Mouse (Mus musculus) gonadal fat pad, adult 2 months (tissue): ENCODE results near the gene Orc4. TPM values are rescaled to one million over a fixed set of nuclear protein-coding genes. Genes with fewer than 3 reads are reported as not detected.
"Not testable (repeated sequence)": the region's sequence is repeated elsewhere in the genome, so short reads cannot be mapped to it uniquely, and the experiment has no call there.

ENCODE experiments used
- DNase-seq: peaks from one replicate; pipeline ENCODE4 v3.0.0-alpha.2; 2012; ENCODE audit warnings: low read depth
- polyA plus RNA-seq: library from polyadenylated mRNA; depleted of rRNA; stranded (reverse); fragments of >200 nt; gene quantifications from 2 replicates; pipeline ENCODE4 v1.2.3, GENCODE M21; 2012; rRNA removed

The Orc4 gene
- polyA plus RNA-seq = 26.5 and 27.0 TPM in 2 replicates

- DNase-seq = no peak
Observed at GRCm38 (mm10) chr2:48950252-48950315, at the start of gene Orc4. TSS of gene Orc4 (minus strand) at chr2:48950277.

GRCm38 (mm10) chr2:48990322-48990721, 40.2 kb upstream of the Orc4 start:
- DNase-seq = no peak

- DNase-seq = no peak
Observed at GRCm38 (mm10) chr2:48978920-48979319, 28.8 kb upstream of the Orc4 start.

- no peak for DNase-seq
Observed at GRCm38 (mm10) chr2:48956591-48956990, 6.5 kb upstream of the Orc4 start.

GRCm38 (mm10) chr2:48950316-48950880, 321 bp upstream of the Orc4 start:
- no peak for DNase-seq

GRCm38 (mm10) chr2:48949743-48950251, 280 bp downstream of the Orc4 start:
- DNase-seq = no peak

- peak; percentile 77 for DNase-seq
Observed at GRCm38 (mm10) chr2:48948841-48949584, 1.1 kb downstream of the Orc4 start, which contains the start of gene Mbd5. TSS of gene Mbd5 (plus strand) at chr2:48949508.

- DNase-seq = no peak
Observed at GRCm38 (mm10) chr2:48947761-48948160, 2.3 kb downstream of the Orc4 start.

GRCm38 (mm10) chr2:48935058-48935457, 15.0 kb downstream of the Orc4 start:
- DNase-seq = no peak

- no peak for DNase-seq
Observed at GRCm38 (mm10) chr2:48915832-48916231, 34.2 kb downstream of the Orc4 start.

GRCm38 (mm10) chr2:48914185-48914584, 35.9 kb downstream of the Orc4 start:
- no peak for DNase-seq

GRCm38 (mm10) chr2:48908866-48909265, 41.2 kb downstream of the Orc4 start:
- no peak for DNase-seq

GRCm38 (mm10) chr2:48895186-48895585, 54.9 kb downstream of the Orc4 start:
- no peak for DNase-seq

GRCm38 (mm10) chr2:48885945-48886344, 64.1 kb downstream of the Orc4 start:
- peak; percentile 16 for DNase-seq

- DNase-seq = no peak
Observed at GRCm38 (mm10) chr2:48868199-48868913, 81.7 kb downstream of the Orc4 start.

GRCm38 (mm10) chr2:48865596-48865995, 84.5 kb downstream of the Orc4 start:
- not testable (repeated sequence) for DNase-seq

Other genes with a start within 250 kb of the Orc4 start
- 3.4 and 4.2 TPM in 2 replicates for gene Acvr2a, start 136.2 kb downstream of the Orc4 start, polyA plus RNA-seq
- gene Mbd5, start 769 bp downstream of the Orc4 start, polyA plus RNA-seq = 7.8 and 11.5 TPM in 2 replicates